Mouse (Mus musculus): Measurements from ENCODE around the gene Bcl11b. TPM values are rescaled to one million over a fixed set of nuclear protein-coding genes. Genes with fewer than 3 reads are reported as not detected.

Gene Bcl11b
- polyA plus RNA-seq, 1 experiment from 2014 or later = 19.5 TPM

GRCm38 (mm10) chr12:107881726-107882125 is 121.7 kb downstream of the Bcl11b start:
- H3K36me3 ChIP-seq = no peaks in the 10 kb centered on the region
- WGBS = 80% methylated on average over 9 of the region's 9 CpGs
- peaks cover 13% of the 10 kb centered on the region for H3K27me3 ChIP-seq
- H3K9ac ChIP-seq (replicated peaks) = no peak overlapping the region
- peaks cover 3% of the 10 kb centered on the region; the same call in 1 of the 2 replicates for H3K4me1 ChIP-seq
- H3K9me3 ChIP-seq = no peaks in the 10 kb centered on the region; the same call in 1 of the 2 replicates
- H3K27ac ChIP-seq (replicated peaks) = no peak overlapping the region
- H3K4me2 ChIP-seq (replicated peaks) = no peak overlapping the region
- ATAC-seq (ENCODE audit: low FRiP score, low read depth) = no peak
- H3K4me3 ChIP-seq = no peak overlapping the region

- H3K4me3 ChIP-seq = no peak overlapping the region
- H3K36me3 ChIP-seq = no peaks in the 10 kb centered on the region
- WGBS = 81% methylated on average over 13 of the region's 13 CpGs
- H3K4me1 ChIP-seq = peaks cover 3% of the 10 kb centered on the region; the same call in 1 of the 2 replicates
- ATAC-seq (ENCODE audit: low FRiP score, low read depth) = no peak
- no peak overlapping the region for H3K27ac ChIP-seq (replicated peaks)
- no peak overlapping the region for H3K9ac ChIP-seq (replicated peaks)
- H3K4me2 ChIP-seq (replicated peaks) = no peak overlapping the region
- H3K9me3 ChIP-seq = no peaks in the 10 kb centered on the region; the same call in 1 of the 2 replicates
- H3K27me3 ChIP-seq = peaks cover 4% of the 10 kb centered on the region; the same call in 1 of the 2 replicates
Measured at GRCm38 (mm10) chr12:107880748-107881147, 122.7 kb downstream of the Bcl11b start.

GRCm38 (mm10) chr12:107879114-107879777 is 124.2 kb downstream of the Bcl11b start:
- no peaks in the 10 kb centered on the region; the same call in 1 of the 2 replicates for H3K9me3 ChIP-seq
- H3K27ac ChIP-seq (replicated peaks) = no peak overlapping the region
- no peak overlapping the region for H3K4me3 ChIP-seq
- ATAC-seq (ENCODE audit: low FRiP score, low read depth) = no peak
- no peaks in the 10 kb centered on the region for H3K36me3 ChIP-seq
- no peak overlapping the region for H3K9ac ChIP-seq (replicated peaks)
- H3K4me1 ChIP-seq = peaks cover 3% of the 10 kb centered on the region; the same call in 1 of the 2 replicates
- 86% methylated on average over 16 of the region's 16 CpGs for WGBS
- H3K4me2 ChIP-seq (replicated peaks) = no peak overlapping the region
- H3K27me3 ChIP-seq = no peaks in the 10 kb centered on the region

GRCm38 (mm10) chr12:107876237-107876636 is 127.2 kb downstream of the Bcl11b start:
- H3K4me2 ChIP-seq (replicated peaks) = no peak overlapping the region
- no peaks in the 10 kb centered on the region for H3K4me1 ChIP-seq
- no peaks in the 10 kb centered on the region; the same call in 1 of the 2 replicates for H3K9me3 ChIP-seq
- H3K9ac ChIP-seq (replicated peaks) = no peak overlapping the region
- H3K36me3 ChIP-seq = no peaks in the 10 kb centered on the region
- no peaks in the 10 kb centered on the region for H3K27me3 ChIP-seq
- H3K4me3 ChIP-seq = no peak overlapping the region
- no peak overlapping the region for H3K27ac ChIP-seq (replicated peaks)
- 90% methylated on average over 9 of the region's 9 CpGs for WGBS
- no peak for ATAC-seq (ENCODE audit: low FRiP score, low read depth)

GRCm38 (mm10) chr12:107874467-107875142 is 128.8 kb downstream of the Bcl11b start:
- Histone ChIP-seq H3K4me3 (no peak overlapping the region), H3K27me3 (no peaks in the 10 kb centered on the region), H3K36me3 (no peaks in the 10 kb centered on the region), H3K9ac (replicated peaks) (no peak overlapping the region), H3K4me2 (replicated peaks) (no peak overlapping the region), H3K27ac (replicated peaks) (no peak overlapping the region), H3K4me1 (no peaks in the 10 kb centered on the region), H3K9me3 (no peaks in the 10 kb centered on the region; the same call in 1 of the 2 replicates)
- 91% methylated on average over 27 of the region's 27 CpGs for WGBS
- no peak for ATAC-seq (ENCODE audit: low FRiP score, low read depth)

GRCm38 (mm10) chr12:107869526-107870050 is 133.8 kb downstream of the Bcl11b start:
- H3K27ac ChIP-seq (replicated peaks) = no peak overlapping the region
- ATAC-seq (ENCODE audit: low FRiP score, low read depth) = no peak

GRCm38 (mm10) chr12:107868291-107868690 is 135.1 kb downstream of the Bcl11b start:
- Histone ChIP-seq H3K9ac (replicated peaks) (no peak overlapping the region), H3K9me3 (no peaks in the 10 kb centered on the region), H3K4me2 (replicated peaks) (no peak overlapping the region), H3K36me3 (no peaks in the 10 kb centered on the region), H3K27me3 (no peaks in the 10 kb centered on the region), H3K27ac (replicated peaks) (no peak overlapping the region), H3K4me1 (no peaks in the 10 kb centered on the region), H3K4me3 (no peak overlapping the region)
- no peak for ATAC-seq (ENCODE audit: low FRiP score, low read depth)
- 84% methylated on average over 2 of the region's 2 CpGs for WGBS

More at GRCm38 (mm10) chr12:107869526-107870050, 133.8 kb downstream of the Bcl11b start:
- H3K4me1 ChIP-seq = no peaks in the 10 kb centered on the region
- H3K9ac ChIP-seq (replicated peaks) = no peak overlapping the region
- no peak overlapping the region for H3K4me2 ChIP-seq (replicated peaks)
- no peak overlapping the region for H3K4me3 ChIP-seq
- no peaks in the 10 kb centered on the region for H3K9me3 ChIP-seq
- no peaks in the 10 kb centered on the region for H3K27me3 ChIP-seq
- H3K36me3 ChIP-seq = no peaks in the 10 kb centered on the region
- 84% methylated on average over 20 of the region's 20 CpGs for WGBS

Other genes with a start within 250 kb of the Bcl11b start
- 97.7 and 99.4 TPM in 2 replicates for gene Setd3, start 175.7 kb upstream of the Bcl11b start, polyA plus RNA-seq (2016; fragmentation: Nextera tagmentation; extraction: Ambion mirVana)
- 3.8 and 4.0 TPM in 2 replicates for gene Ccnk, start 176.0 kb upstream of the Bcl11b start, polyA plus RNA-seq (2016; fragmentation: Nextera tagmentation; extraction: Ambion mirVana)

Data from midbrain, embryonic 12.5 days (tissue).